Mouse (Mus musculus) myocyte (in vitro differentiated cells): ENCODE results near the gene Serac1. TPM values are rescaled to one million over a fixed set of nuclear protein-coding genes. Genes with fewer than 3 reads are reported as not detected.

Experiments
- H3K27me3 ChIP-seq: one replicate; pipeline ENCODE4 v1.6.1; 2011; ENCODE audit not compliant: control insufficient read depth, insufficient read depth, insufficient read length
- H3K36me3 ChIP-seq: one replicate; pipeline ENCODE4 v1.6.1; 2011; ENCODE audit not compliant: control insufficient read depth, insufficient read depth
- H3K4me2 ChIP-seq: one replicate; pipeline ENCODE4 v1.6.1; 2011; ENCODE audit warnings: low read depth, control low read depth
- H3K4me3 ChIP-seq: one replicate; pipeline ENCODE4 v1.5.1; 2011; ENCODE audit warnings: mild to moderate bottlenecking, control low read depth, moderate library complexity
- H3K79me2 ChIP-seq: one replicate; pipeline ENCODE4 v1.6.1; 2011; ENCODE audit not compliant: control insufficient read depth, insufficient read depth
- H3ac ChIP-seq: one replicate; pipeline ENCODE4 v1.6.1; 2011; ENCODE audit not compliant: control insufficient read depth, insufficient read length
- CEBPB ChIP-seq: IDR thresholded peaks from 2 replicates; pipeline ENCODE4 v1.6.1; 2011; ENCODE audit warnings: mild to moderate bottlenecking, moderate library complexity; ENCODE audit not compliant: poor library complexity, insufficient read depth, severe bottlenecking
- E2F4 ChIP-seq: IDR thresholded peaks from one replicate; pipeline ENCODE4 v1.6.1; 2011; ENCODE audit warnings: mild to moderate bottlenecking, control low read depth, moderate library complexity; ENCODE audit not compliant: insufficient read depth
- MAX ChIP-seq: IDR thresholded peaks from one replicate; pipeline ENCODE4 v1.6.1; 2011; ENCODE audit warnings: low read depth, mild to moderate bottlenecking, control low read depth
- MYOD1 ChIP-seq, 3 experiments: IDR thresholded peaks; one replicate each; pipeline ENCODE4 v1.6.1; 2011; ENCODE audit warnings: control low read depth in 2 of 3, low read depth in 2 of 3, mild to moderate bottlenecking in 2 of 3, moderate library complexity in 1 of 3; ENCODE audit not compliant: insufficient read length in 2 of 3, control insufficient read depth in 1 of 3
- MYOG ChIP-seq, 3 experiments: IDR thresholded peaks; one replicate each; pipeline ENCODE4 v1.6.1; 2011; ENCODE audit warnings: control low read depth in 2 of 3, low read depth in 2 of 3, mild to moderate bottlenecking in 2 of 3; ENCODE audit not compliant: insufficient read length in 2 of 3, control insufficient read depth in 1 of 3, insufficient read depth in 1 of 3
- POLR2A ChIP-seq: IDR thresholded peaks from one replicate; pipeline ENCODE4 v1.6.1; 2011; ENCODE audit warnings: low read depth, mild to moderate bottlenecking, control low read depth, moderate library complexity; ENCODE audit not compliant: insufficient read length
- POLR2AphosphoS2 ChIP-seq: IDR thresholded peaks from one replicate; pipeline ENCODE4 v1.6.1; 2011; ENCODE audit warnings: low read depth, control low read depth; ENCODE audit not compliant: insufficient read length
- REST ChIP-seq: IDR thresholded peaks from one replicate; pipeline ENCODE4 v1.6.1; 2011; ENCODE audit warnings: mild to moderate bottlenecking, control low read depth, moderate library complexity; ENCODE audit not compliant: insufficient read depth, insufficient read length
- SRF ChIP-seq: IDR thresholded peaks from one replicate; pipeline ENCODE4 v1.6.1; 2011; ENCODE audit warnings: low read depth; ENCODE audit not compliant: control insufficient read depth, insufficient read length
- TCF12 ChIP-seq: IDR thresholded peaks from one replicate; pipeline ENCODE4 v1.6.1; 2011; ENCODE audit warnings: mild to moderate bottlenecking, control low read depth; ENCODE audit not compliant: poor library complexity, insufficient read depth, severe bottlenecking
- TCF3 ChIP-seq: IDR thresholded peaks from one replicate; pipeline ENCODE4 v1.6.1; 2011; ENCODE audit warnings: low read depth, control low read depth; ENCODE audit not compliant: insufficient read length
- USF1 ChIP-seq: IDR thresholded peaks from one replicate; pipeline ENCODE4 v1.6.1; 2011; ENCODE audit warnings: low read depth, mild to moderate bottlenecking, control low read depth, moderate library complexity
- polyA plus RNA-seq: library from polyadenylated mRNA; unstranded; fragments of >200 nt; fragmentation: generic; extraction: Trizol; gene quantifications from one replicate; pipeline ENCODE4 v1.2.1, GENCODE M21; 2012; ENCODE audit warnings: missing spikeins

Gene Serac1
- polyA plus RNA-seq, 1 experiment = 3.5 TPM

GRCm38 (mm10) chr17:6117917-6118316 is 38.4 kb upstream of the Serac1 start:
- Histone ChIP-seq H3K79me2 (peaks cover 91% of the 10 kb centered on the region), H3K4me2 (no peak overlapping the region), H3K27me3 (no peaks in the 10 kb centered on the region), H3ac (no peak overlapping the region), H3K36me3 (peaks cover 14% of the 10 kb centered on the region), H3K4me3 (no peak overlapping the region)
- TF ChIP-seq MYOD1 (IDR thresholded peaks at IDR 0.05; ENCODE audit: control insufficient read depth in 1 of 3, insufficient read length in 2 of 3, low read depth in 2 of 3) (no peak), TCF3 (no peak), TCF12 (no peak), POLR2AphosphoS2 (no peak), REST (no peak), POLR2A (no peak), SRF (no peak), MAX (no peak), CEBPB (no peak), E2F4 (no peak), USF1 (no peak), MYOG (IDR thresholded peaks at IDR 0.05; ENCODE audit: control insufficient read depth in 1 of 3, insufficient read depth in 1 of 3, insufficient read length in 2 of 3, low read depth in 2 of 3) (no peak)

GRCm38 (mm10) chr17:6117148-6117725 is 37.7 kb upstream of the Serac1 start:
- TF ChIP-seq CEBPB (no peak), REST (no peak), MAX (no peak), USF1 (no peak)
- Histone ChIP-seq H3K27me3 (no peaks in the 10 kb centered on the region), H3K36me3 (peaks cover 12% of the 10 kb centered on the region), H3K4me3 (no peak overlapping the region), H3K79me2 (peaks cover 91% of the 10 kb centered on the region), H3K4me2 (peak overlapping the region; percentile 43), H3ac (no peak overlapping the region)

GRCm38 (mm10) chr17:6115085-6115484 is 35.5 kb upstream of the Serac1 start:
- H3ac ChIP-seq = no peak overlapping the region
- H3K4me2 ChIP-seq = no peak overlapping the region
- peaks cover 17% of the 10 kb centered on the region for H3K36me3 ChIP-seq

GRCm38 (mm10) chr17:6113653-6114052 is 34.1 kb upstream of the Serac1 start:
- H3K4me3 ChIP-seq = no peak overlapping the region
- H3K4me2 ChIP-seq = no peak overlapping the region
- TF ChIP-seq MYOD1 (IDR thresholded peaks at IDR 0.05; ENCODE audit: control insufficient read depth in 1 of 3, insufficient read length in 2 of 3, low read depth in 2 of 3) = peak in 1 of 3 experiments; percentile 59
- no peak for TF ChIP-seq POLR2A
- peaks cover 100% of the 10 kb centered on the region for H3K79me2 ChIP-seq
- H3K27me3 ChIP-seq = no peaks in the 10 kb centered on the region
- H3K36me3 ChIP-seq = peaks cover 17% of the 10 kb centered on the region
- H3ac ChIP-seq = no peak overlapping the region

More at GRCm38 (mm10) chr17:6115085-6115484, 35.5 kb upstream of the Serac1 start:
- H3K27me3 ChIP-seq = no peaks in the 10 kb centered on the region
- no peak for TF ChIP-seq E2F4
- TF ChIP-seq MYOD1 (IDR thresholded peaks at IDR 0.05; ENCODE audit: control insufficient read depth in 1 of 3, insufficient read length in 2 of 3, low read depth in 2 of 3) = no peak
- no peak for TF ChIP-seq POLR2A
- no peak for TF ChIP-seq SRF
- TF ChIP-seq TCF12 = no peak
- no peak for TF ChIP-seq CEBPB
- H3K79me2 ChIP-seq = peaks cover 100% of the 10 kb centered on the region
- H3K4me3 ChIP-seq = no peak overlapping the region

GRCm38 (mm10) chr17:6110956-6111355 is 31.4 kb upstream of the Serac1 start:
- H3K4me2 ChIP-seq = no peak overlapping the region
- no peak overlapping the region for H3K4me3 ChIP-seq
- H3K27me3 ChIP-seq = no peaks in the 10 kb centered on the region
- H3K79me2 ChIP-seq = peaks cover 90% of the 10 kb centered on the region
- no peak overlapping the region for H3ac ChIP-seq
- no peak for TF ChIP-seq TCF12
- no peak for TF ChIP-seq SRF
- TF ChIP-seq CEBPB = no peak
- TF ChIP-seq MYOD1 (IDR thresholded peaks at IDR 0.05; ENCODE audit: control insufficient read depth in 1 of 3, insufficient read length in 2 of 3, low read depth in 2 of 3) = no peak
- TF ChIP-seq TCF3 = no peak
- no peak for TF ChIP-seq E2F4
- no peak for TF ChIP-seq MAX
- TF ChIP-seq USF1 = no peak
- TF ChIP-seq POLR2A = no peak
- TF ChIP-seq POLR2AphosphoS2 = no peak
- no peak for TF ChIP-seq REST
- H3K36me3 ChIP-seq = peaks cover 17% of the 10 kb centered on the region
